Mouse (Mus musculus) gastrocnemius, postnatal 10 days (tissue): ENCODE data around the gene Trappc2. TPM values are rescaled to one million over a fixed set of nuclear protein-coding genes. Genes with fewer than 3 reads are reported as not detected.

Source experiments
- total RNA-seq, 2 experiments: library from RNA; stranded (reverse); gene quantifications; 2 replicates each; pipeline ENCODE4 v1.2.3; 2021

Trappc2 gene
- total RNA-seq, 2 experiments from 2014 or later: 19.3 to 20.6 TPM

Other genes starting within 250 kb of the Trappc2 start
- gene Gpm6b, start 201.7 kb upstream of the Trappc2 start, total RNA-seq: 10 to 100 TPM; 12.6 to 14.2 TPM
- gene Ofd1, start 130 bp downstream of the Trappc2 start, total RNA-seq: 1 to 10 TPM; 6.0 to 7.9 TPM
- gene Rab9, start 39.3 kb downstream of the Trappc2 start, total RNA-seq: 10 to 100 TPM; 20.2 to 20.4 TPM
- 1 to 10 TPM; 4.2 to 6.6 TPM for gene Tceanc, start 78.0 kb downstream of the Trappc2 start, total RNA-seq
- 10 to 100 TPM; 11.0 to 13.4 TPM for gene Egfl6, start 145.1 kb downstream of the Trappc2 start, total RNA-seq